Mouse (Mus musculus): Measurements from ENCODE around the gene Fam117a. TPM values are rescaled to one million over a fixed set of nuclear protein-coding genes. Genes with fewer than 3 reads are reported as not detected.

The Fam117a gene
- polyA plus RNA-seq, 1 experiment from 2014 or later, result 2.5 TPM

DNA sequence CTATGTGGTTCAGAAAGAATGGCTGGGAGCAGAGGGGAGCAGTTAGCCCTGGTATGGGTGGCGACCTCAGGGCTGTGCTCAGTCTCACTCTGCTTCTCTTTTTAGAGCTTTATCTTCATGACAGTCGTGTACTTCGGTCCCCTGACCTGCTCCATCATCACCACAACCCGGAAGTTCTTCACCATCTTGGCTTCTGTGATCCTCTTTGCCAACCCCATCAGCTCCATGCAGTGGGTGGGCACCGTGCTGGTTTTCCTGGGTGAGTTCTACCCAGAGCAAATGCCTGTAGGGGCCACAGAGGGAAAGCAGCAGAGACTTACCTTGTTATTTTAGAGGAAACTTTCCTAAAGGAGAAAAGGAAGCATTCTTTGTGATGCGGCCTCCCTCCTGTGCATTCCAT is 53.6 kb downstream of the Fam117a start:
- ATAC-seq (ENCODE audit: low FRiP score, low TSS enrichment), result no peak
- Histone ChIP-seq H3K27ac (replicated peaks; ENCODE audit: low read depth, low read length) (no peak overlapping the region), H3K36me3 (ENCODE audit: control insufficient read depth, insufficient read depth, low read length) (peaks cover 67% of the 10 kb centered on the region), H3K4me3 (replicated peaks; ENCODE audit: low read depth, low read length) (no peak overlapping the region), H3K9me3 (ENCODE audit: control insufficient read depth, low read length) (no peaks in the 10 kb centered on the region), H3K9ac (replicated peaks; ENCODE audit: low read length) (no peak overlapping the region), H3K4me1 (ENCODE audit: control insufficient read depth, insufficient read depth, low read length) (peaks cover 11% of the 10 kb centered on the region), H3K27me3 (ENCODE audit: control insufficient read depth, insufficient read depth, low read length) (no peaks in the 10 kb centered on the region), H3K4me2 (ENCODE audit: low read length) (no peak overlapping the region)
- DNase-seq, result no peak
- 96% methylated on average over 6 of the region's 6 CpGs for WGBS

- Histone ChIP-seq H3K9me3 (ENCODE audit: control insufficient read depth, low read length) (no peaks in the 10 kb centered on the region), H3K36me3 (ENCODE audit: control insufficient read depth, insufficient read depth, low read length) (peaks cover 67% of the 10 kb centered on the region), H3K4me2 (ENCODE audit: low read length) (no peak overlapping the region), H3K4me3 (replicated peaks; ENCODE audit: low read depth, low read length) (no peak overlapping the region), H3K9ac (replicated peaks; ENCODE audit: low read length) (no peak overlapping the region), H3K27ac (replicated peaks; ENCODE audit: low read depth, low read length) (no peak overlapping the region), H3K27me3 (ENCODE audit: control insufficient read depth, insufficient read depth, low read length) (no peaks in the 10 kb centered on the region), H3K4me1 (ENCODE audit: control insufficient read depth, insufficient read depth, low read length) (peaks cover 4% of the 10 kb centered on the region; the same call in 1 of the 2 replicates)
- DNase-seq (no peak), ATAC-seq (ENCODE audit: low FRiP score, low TSS enrichment) (no peak)
- 75% methylated on average over 4 of the region's 4 CpGs for WGBS
Measured at GRCm38 (mm10) chr11:95391201-95391600, 54.4 kb downstream of the Fam117a start.

- DNase-seq, result no peak
- peaks cover 63% of the 10 kb centered on the region for H3K36me3 ChIP-seq (ENCODE audit: control insufficient read depth, insufficient read depth, low read length)
- 0 out of 2 replicates have a peak overlapping the region, but pooled peaks have one; percentile 3 for H3K27ac ChIP-seq (replicated peaks; ENCODE audit: low read depth, low read length)
- ATAC-seq (ENCODE audit: low FRiP score, low TSS enrichment), result no peak
- no peaks in the 10 kb centered on the region for H3K4me1 ChIP-seq (ENCODE audit: control insufficient read depth, insufficient read depth, low read length)
- no peaks in the 10 kb centered on the region for H3K9me3 ChIP-seq (ENCODE audit: control insufficient read depth, low read length)
- no peak overlapping the region for H3K9ac ChIP-seq (replicated peaks; ENCODE audit: low read length)
- no peak overlapping the region for H3K4me3 ChIP-seq (replicated peaks; ENCODE audit: low read depth, low read length)
- 69% methylated on average over 5 of the region's 5 CpGs for whole genome bisulfite sequencing
- no peaks in the 10 kb centered on the region for H3K27me3 ChIP-seq (ENCODE audit: control insufficient read depth, insufficient read depth, low read length)
- H3K4me2 ChIP-seq (ENCODE audit: low read length), result no peak overlapping the region
Measured at GRCm38 (mm10) chr11:95391743-95392142, 54.9 kb downstream of the Fam117a start.

DNA sequence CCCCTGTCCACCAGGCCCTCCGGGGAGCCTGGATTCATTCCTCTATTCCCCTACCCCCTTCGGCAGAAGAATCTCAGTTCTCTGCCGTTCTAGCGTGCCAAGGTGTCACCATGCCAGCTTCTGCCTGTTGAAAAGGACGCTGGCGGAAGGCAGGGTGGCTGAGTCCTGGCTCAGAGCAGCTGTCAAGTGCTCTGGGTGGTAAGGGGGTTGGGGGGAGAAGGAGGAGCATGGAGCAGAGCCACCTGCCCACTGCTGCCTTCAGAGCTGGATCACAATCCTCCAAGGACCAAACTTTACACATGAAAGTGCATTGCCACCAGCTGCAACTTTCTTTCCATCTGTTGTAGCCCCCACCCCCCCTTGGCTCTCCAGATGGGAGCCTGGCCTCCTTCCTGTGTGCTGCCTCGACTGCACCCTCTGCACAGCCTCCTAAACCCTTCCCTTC is 55.4 kb downstream of the Fam117a start:
- no peaks in the 10 kb centered on the region for H3K27me3 ChIP-seq (ENCODE audit: control insufficient read depth, insufficient read depth, low read length)
- no peak overlapping the region for H3K4me2 ChIP-seq (ENCODE audit: low read length)
- WGBS, result 45% methylated on average over 7 of the region's 7 CpGs
- 0 out of 2 replicates have a peak overlapping the region, but pooled peaks have one; percentile 3 for H3K27ac ChIP-seq (replicated peaks; ENCODE audit: low read depth, low read length)
- H3K4me3 ChIP-seq (replicated peaks; ENCODE audit: low read depth, low read length), result no peak overlapping the region
- ATAC-seq (ENCODE audit: low FRiP score, low TSS enrichment) (peak; percentile 31; the same call in 1 of the 2 replicates), DNase-seq (peak; percentile 49)
- H3K9ac ChIP-seq (replicated peaks; ENCODE audit: low read length), result no peak overlapping the region
- H3K9me3 ChIP-seq (ENCODE audit: control insufficient read depth, low read length), result no peaks in the 10 kb centered on the region
- H3K4me1 ChIP-seq (ENCODE audit: control insufficient read depth, insufficient read depth, low read length), result no peaks in the 10 kb centered on the region
- H3K36me3 ChIP-seq (ENCODE audit: control insufficient read depth, insufficient read depth, low read length), result peaks cover 58% of the 10 kb centered on the region

DNA sequence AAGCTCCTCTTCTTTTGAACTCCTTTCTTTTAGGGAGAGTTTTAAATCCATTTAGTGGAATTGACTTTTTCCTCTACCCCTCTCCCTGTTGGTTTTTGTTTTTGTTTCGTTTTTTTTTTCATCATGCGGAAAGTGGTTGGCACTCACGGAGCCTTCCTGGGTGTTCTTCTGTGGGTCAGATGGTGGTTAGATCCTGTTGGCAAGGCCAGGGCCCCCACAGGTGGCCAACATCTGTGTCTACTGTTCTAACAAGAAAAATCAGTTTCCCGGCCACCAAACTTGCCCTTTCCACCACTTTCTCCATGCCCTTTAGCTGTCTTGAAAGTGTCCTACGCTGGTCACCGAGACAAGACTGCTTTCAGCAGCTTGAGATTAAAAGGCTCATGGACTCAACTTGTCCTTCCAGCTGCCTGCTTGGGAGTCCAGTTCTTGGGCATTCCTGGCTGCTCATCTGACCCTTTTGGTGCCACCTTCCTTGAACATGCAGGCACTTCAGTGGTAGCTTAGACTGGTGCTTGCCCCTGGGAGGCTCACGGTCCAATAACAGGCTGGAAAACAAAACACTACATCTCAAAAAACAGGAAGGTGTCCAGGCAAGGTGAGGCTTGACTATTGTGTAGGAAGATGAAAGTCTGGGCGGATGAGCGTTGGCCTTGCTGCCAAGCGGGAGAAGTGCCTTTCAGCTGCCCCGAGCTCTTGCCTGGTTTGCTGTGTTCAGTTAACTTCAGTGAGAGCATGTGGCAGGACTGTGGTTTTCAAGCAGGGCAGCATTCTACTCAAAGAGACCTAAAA is 56.1 kb downstream of the Fam117a start:
- ATAC-seq (ENCODE audit: low FRiP score, low TSS enrichment) (no peak), DNase-seq (no peak)
- Histone ChIP-seq H3K4me2 (ENCODE audit: low read length) (no peak overlapping the region), H3K27ac (replicated peaks; ENCODE audit: low read depth, low read length) (no peak overlapping the region), H3K27me3 (ENCODE audit: control insufficient read depth, insufficient read depth, low read length) (no peaks in the 10 kb centered on the region), H3K4me3 (replicated peaks; ENCODE audit: low read depth, low read length) (no peak overlapping the region), H3K9ac (replicated peaks; ENCODE audit: low read length) (no peak overlapping the region), H3K4me1 (ENCODE audit: control insufficient read depth, insufficient read depth, low read length) (no peaks in the 10 kb centered on the region), H3K9me3 (ENCODE audit: control insufficient read depth, low read length) (no peaks in the 10 kb centered on the region), H3K36me3 (ENCODE audit: control insufficient read depth, insufficient read depth, low read length) (peaks cover 51% of the 10 kb centered on the region)
- 81% methylated on average over 11 of the region's 11 CpGs for WGBS

- no peaks in the 10 kb centered on the region for H3K27me3 ChIP-seq (ENCODE audit: control insufficient read depth, insufficient read depth, low read length)
- H3K9ac ChIP-seq (replicated peaks; ENCODE audit: low read length), result no peak overlapping the region
- ATAC-seq (ENCODE audit: low FRiP score, low TSS enrichment) (no peak), DNase-seq (no peak)
- H3K4me3 ChIP-seq (replicated peaks; ENCODE audit: low read depth, low read length), result no peak overlapping the region
- H3K4me2 ChIP-seq (ENCODE audit: low read length), result no peak overlapping the region
- WGBS, result 31% methylated on average over 5 of the region's 5 CpGs
- H3K36me3 ChIP-seq (ENCODE audit: control insufficient read depth, insufficient read depth, low read length), result peaks cover 45% of the 10 kb centered on the region
- H3K9me3 ChIP-seq (ENCODE audit: control insufficient read depth, low read length), result no peaks in the 10 kb centered on the region
- H3K27ac ChIP-seq (replicated peaks; ENCODE audit: low read depth, low read length), result no peak overlapping the region
- no peaks in the 10 kb centered on the region for H3K4me1 ChIP-seq (ENCODE audit: control insufficient read depth, insufficient read depth, low read length)
Measured at GRCm38 (mm10) chr11:95393500-95393816, 56.6 kb downstream of the Fam117a start.

GRCm38 (mm10) chr11:95394112-95394511 is 57.3 kb downstream of the Fam117a start:
- no peak overlapping the region for H3K4me3 ChIP-seq (replicated peaks; ENCODE audit: low read depth, low read length)
- H3K36me3 ChIP-seq (ENCODE audit: control insufficient read depth, insufficient read depth, low read length), result peaks cover 39% of the 10 kb centered on the region
- H3K9me3 ChIP-seq (ENCODE audit: control insufficient read depth, low read length), result no peaks in the 10 kb centered on the region
- H3K4me2 ChIP-seq (ENCODE audit: low read length), result no peak overlapping the region
- WGBS, result 63% methylated on average over 5 of the region's 5 CpGs
- H3K27ac ChIP-seq (replicated peaks; ENCODE audit: low read depth, low read length), result no peak overlapping the region
- no peaks in the 10 kb centered on the region for H3K4me1 ChIP-seq (ENCODE audit: control insufficient read depth, insufficient read depth, low read length)
- DNase-seq (no peak), ATAC-seq (ENCODE audit: low FRiP score, low TSS enrichment) (no peak)
- H3K9ac ChIP-seq (replicated peaks; ENCODE audit: low read length), result no peak overlapping the region
- no peaks in the 10 kb centered on the region for H3K27me3 ChIP-seq (ENCODE audit: control insufficient read depth, insufficient read depth, low read length)

DNA sequence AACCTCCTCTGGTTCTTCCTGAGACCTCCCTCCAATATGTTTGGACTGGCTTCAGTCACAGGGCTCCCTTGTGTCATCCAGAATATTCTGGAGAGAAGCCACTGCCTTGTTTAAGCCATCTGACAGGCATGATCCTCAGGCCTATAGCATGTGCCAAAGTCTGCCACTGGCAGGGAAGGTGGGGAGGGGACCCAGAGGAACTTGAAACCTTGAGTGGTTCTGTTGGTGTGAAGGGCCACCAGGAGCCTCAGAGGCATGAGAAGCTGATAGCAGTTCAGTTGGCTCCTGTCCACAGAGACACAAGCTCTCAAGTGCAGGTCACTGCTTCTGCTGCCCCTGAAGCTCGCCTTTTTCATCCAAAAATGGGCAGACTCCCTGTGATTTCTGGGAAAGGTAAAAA is 59.7 kb downstream of the Fam117a start:
- Histone ChIP-seq H3K27ac (replicated peaks; ENCODE audit: low read depth, low read length) (no peak overlapping the region), H3K9ac (replicated peaks; ENCODE audit: low read length) (no peak overlapping the region), H3K4me3 (replicated peaks; ENCODE audit: low read depth, low read length) (no peak overlapping the region), H3K36me3 (ENCODE audit: control insufficient read depth, insufficient read depth, low read length) (peaks cover 15% of the 10 kb centered on the region), H3K9me3 (ENCODE audit: control insufficient read depth, low read length) (no peaks in the 10 kb centered on the region), H3K4me1 (ENCODE audit: control insufficient read depth, insufficient read depth, low read length) (no peaks in the 10 kb centered on the region), H3K27me3 (ENCODE audit: control insufficient read depth, insufficient read depth, low read length) (no peaks in the 10 kb centered on the region), H3K4me2 (ENCODE audit: low read length) (no peak overlapping the region)
- ATAC-seq (ENCODE audit: low FRiP score, low TSS enrichment), result no peak
- WGBS, result 48% methylated on average over 1 of the region's 1 CpGs
- DNase-seq, result no peak

Data from midbrain, embryonic 14.5 days (tissue).